Mouse (Mus musculus) ovary, adult 2 months (tissue): ENCODE results near the gene Vegfc. TPM values are rescaled to one million over a fixed set of nuclear protein-coding genes. Genes with fewer than 3 reads are reported as not detected.

ENCODE experiments used
- polyA plus RNA-seq: library from polyadenylated mRNA; depleted of rRNA; stranded (reverse); fragments of >200 nt; gene quantifications from 2 replicates; pipeline ENCODE4 v1.2.3, GENCODE M21; 2012; rRNA removed

Gene Vegfc
- polyA plus RNA-seq = 7.5 and 8.7 TPM in 2 replicates

GRCm38 (mm10) chr8:54077271-54078120 lies at the start of gene Vegfc:
Gene Vegfc, plus strand, starts transcription at chr8:54077606.

